Mouse (Mus musculus): Measurements from ENCODE around the gene Tax1bp3. TPM values are rescaled to one million over a fixed set of nuclear protein-coding genes. Genes with fewer than 3 reads are reported as not detected.
A peak's percentile ranks its signal among the peaks of the same experiment; 100 is the strongest.

The Tax1bp3 gene
- polyA plus RNA-seq, 1 experiment from 2014 or later: 198 TPM

GRCm38 (mm10) chr11:73155071-73155470 lies 21.8 kb upstream of the Tax1bp3 start:
- H3K4me3 ChIP-seq: no peak overlapping the region
- no peak overlapping the region for H3K9ac ChIP-seq
- H3K27me3 ChIP-seq (replicated peaks): peaks cover 8% of the 10 kb centered on the region
- H3K36me3 ChIP-seq: no peaks in the 10 kb centered on the region
- 80% methylated on average over 6 of the region's 6 CpGs for WGBS
- no peak for ATAC-seq (ENCODE audit: low FRiP score, low read depth)
- H3K4me1 ChIP-seq: no peaks in the 10 kb centered on the region
- H3K27ac ChIP-seq: no peak overlapping the region
- H3K9me3 ChIP-seq: no peaks in the 10 kb centered on the region
- no peak overlapping the region for H3K4me2 ChIP-seq (replicated peaks)

- 0 out of 2 replicates have a peak, but pooled peaks have one; percentile 48 for ATAC-seq (ENCODE audit: low FRiP score, low read depth)
- 2% methylated on average over 49 of the region's 49 CpGs for WGBS
Observed at GRCm38 (mm10) chr11:73159957-73160810, 16.7 kb upstream of the Tax1bp3 start, which contains the start of gene P2rx5. Gene P2rx5, plus strand, starts transcription at chr11:73160421.

GRCm38 (mm10) chr11:73160811-73161200 lies 16.1 kb upstream of the Tax1bp3 start:
- WGBS: 22% methylated on average over 6 of the region's 6 CpGs
- Histone ChIP-seq H3K4me3 (no peak overlapping the region), H3K9me3 (no peaks in the 10 kb centered on the region), H3K27ac (no peak overlapping the region), H3K27me3 (replicated peaks) (peaks cover 23% of the 10 kb centered on the region), H3K9ac (no peak overlapping the region), H3K4me2 (replicated peaks) (peak overlapping the region; percentile 75), H3K4me1 (0 out of 2 replicates have a peak, but pooled peaks cover 4% of the 10 kb centered on the region), H3K36me3 (no peaks in the 10 kb centered on the region)
- ATAC-seq (ENCODE audit: low FRiP score, low read depth): no peak

More at GRCm38 (mm10) chr11:73159957-73160810, 16.7 kb upstream of the Tax1bp3 start, which contains the start of gene P2rx5:
- Histone ChIP-seq H3K4me1 (0 out of 2 replicates have a peak, but pooled peaks cover 4% of the 10 kb centered on the region), H3K36me3 (no peaks in the 10 kb centered on the region), H3K27ac (no peak within 1 kb of the TSS), H3K4me2 (replicated peaks) (peak within 1 kb of the TSS; percentile 75), H3K9me3 (no peaks in the 10 kb centered on the region), H3K9ac (peak within 1 kb of the TSS; percentile 45), H3K27me3 (replicated peaks) (peaks cover 23% of the 10 kb centered on the region), H3K4me3 (peak within 1 kb of the TSS; percentile 36)

- Histone ChIP-seq H3K36me3 (no peaks in the 10 kb centered on the region), H3K27me3 (replicated peaks) (peaks cover 23% of the 10 kb centered on the region), H3K9ac (no peak overlapping the region), H3K4me3 (no peak overlapping the region), H3K27ac (no peak overlapping the region), H3K4me1 (0 out of 2 replicates have a peak, but pooled peaks cover 4% of the 10 kb centered on the region), H3K4me2 (replicated peaks) (no peak overlapping the region), H3K9me3 (no peaks in the 10 kb centered on the region)
- WGBS: 90% methylated on average over 4 of the region's 4 CpGs
- no peak for ATAC-seq (ENCODE audit: low FRiP score, low read depth)
Observed at GRCm38 (mm10) chr11:73161616-73162015, 15.3 kb upstream of the Tax1bp3 start.

GRCm38 (mm10) chr11:73162284-73162683 lies 14.6 kb upstream of the Tax1bp3 start:
- no peak overlapping the region for H3K4me3 ChIP-seq
- H3K27me3 ChIP-seq (replicated peaks): peaks cover 23% of the 10 kb centered on the region
- H3K4me1 ChIP-seq: 0 out of 2 replicates have a peak, but pooled peaks cover 4% of the 10 kb centered on the region
- no peak overlapping the region for H3K27ac ChIP-seq
- no peak overlapping the region for H3K9ac ChIP-seq
- H3K36me3 ChIP-seq: no peaks in the 10 kb centered on the region
- 71% methylated on average over 5 of the region's 5 CpGs for WGBS
- H3K4me2 ChIP-seq (replicated peaks): no peak overlapping the region
- H3K9me3 ChIP-seq: no peaks in the 10 kb centered on the region
- ATAC-seq (ENCODE audit: low FRiP score, low read depth): no peak

GRCm38 (mm10) chr11:73168071-73168470 lies 8.8 kb upstream of the Tax1bp3 start:
- peaks cover 8% of the 10 kb centered on the region; the same call in 1 of the 2 replicates for H3K36me3 ChIP-seq
- no peak overlapping the region for H3K4me2 ChIP-seq (replicated peaks)
- H3K4me1 ChIP-seq: no peaks in the 10 kb centered on the region
- 88% methylated on average over 8 of the region's 8 CpGs for WGBS
- H3K9ac ChIP-seq: 0 out of 2 replicates have a peak overlapping the region, but pooled peaks have one; percentile 17
- H3K9me3 ChIP-seq: no peaks in the 10 kb centered on the region
- H3K27ac ChIP-seq: no peak overlapping the region
- no peak for ATAC-seq (ENCODE audit: low FRiP score, low read depth)
- H3K27me3 ChIP-seq (replicated peaks): no peaks in the 10 kb centered on the region
- no peak overlapping the region for H3K4me3 ChIP-seq

- ATAC-seq (ENCODE audit: low FRiP score, low read depth): no peak
- no peaks in the 10 kb centered on the region for H3K4me1 ChIP-seq
- no peak overlapping the region for H3K9ac ChIP-seq
- no peak overlapping the region for H3K4me2 ChIP-seq (replicated peaks)
- no peak overlapping the region for H3K27ac ChIP-seq
- WGBS: 84% methylated on average over 6 of the region's 6 CpGs
- H3K27me3 ChIP-seq (replicated peaks): no peaks in the 10 kb centered on the region
- no peaks in the 10 kb centered on the region for H3K9me3 ChIP-seq
- H3K36me3 ChIP-seq: peaks cover 10% of the 10 kb centered on the region; the same call in 1 of the 2 replicates
- H3K4me3 ChIP-seq: no peak overlapping the region
Observed at GRCm38 (mm10) chr11:73168576-73168975, 8.3 kb upstream of the Tax1bp3 start.

- peak; percentile 60; the same call in 1 of the 2 replicates for ATAC-seq (ENCODE audit: low FRiP score, low read depth)
- Histone ChIP-seq H3K4me3 (no peak overlapping the region), H3K4me1 (no peaks in the 10 kb centered on the region), H3K9me3 (no peaks in the 10 kb centered on the region), H3K27me3 (replicated peaks) (no peaks in the 10 kb centered on the region), H3K27ac (no peak overlapping the region), H3K9ac (no peak overlapping the region), H3K36me3 (peaks cover 13% of the 10 kb centered on the region; the same call in 1 of the 2 replicates), H3K4me2 (replicated peaks) (no peak overlapping the region)
- WGBS: 55% methylated on average over 4 of the region's 4 CpGs
Observed at GRCm38 (mm10) chr11:73169231-73169630, 7.7 kb upstream of the Tax1bp3 start.

GRCm38 (mm10) chr11:73172186-73172585 lies 4.7 kb upstream of the Tax1bp3 start:
- Histone ChIP-seq H3K36me3 (peaks cover 16% of the 10 kb centered on the region; the same call in 1 of the 2 replicates), H3K9ac (no peak overlapping the region), H3K9me3 (no peaks in the 10 kb centered on the region), H3K4me2 (replicated peaks) (no peak overlapping the region), H3K4me1 (peaks cover 13% of the 10 kb centered on the region), H3K27ac (no peak overlapping the region), H3K27me3 (replicated peaks) (no peaks in the 10 kb centered on the region), H3K4me3 (no peak overlapping the region)
- WGBS: 65% methylated on average over 5 of the region's 5 CpGs
- ATAC-seq (ENCODE audit: low FRiP score, low read depth): no peak

GRCm38 (mm10) chr11:73175612-73176011 lies 1.3 kb upstream of the Tax1bp3 start:
- Histone ChIP-seq H3K4me2 (replicated peaks) (peak overlapping the region; percentile 73), H3K4me1 (peaks cover 25% of the 10 kb centered on the region), H3K4me3 (peak overlapping the region; percentile 93), H3K27me3 (replicated peaks) (no peaks in the 10 kb centered on the region), H3K9me3 (no peaks in the 10 kb centered on the region), H3K27ac (no peak overlapping the region), H3K9ac (peak overlapping the region; percentile 86), H3K36me3 (peaks cover 18% of the 10 kb centered on the region)
- no peak for ATAC-seq (ENCODE audit: low FRiP score, low read depth)
- WGBS: 48% methylated on average over 8 of the region's 8 CpGs

GRCm38 (mm10) chr11:73176186-73176585 lies 697 bp upstream of the Tax1bp3 start:
- H3K36me3 ChIP-seq: peaks cover 18% of the 10 kb centered on the region
- ATAC-seq (ENCODE audit: low FRiP score, low read depth): no peak
- peaks cover 25% of the 10 kb centered on the region for H3K4me1 ChIP-seq
- H3K27ac ChIP-seq: peak overlapping the region; percentile 57; the same call in 1 of the 2 replicates
- WGBS: under 1% methylated on average over 15 of the region's 15 CpGs
- H3K9ac ChIP-seq: peak overlapping the region; percentile 86
- H3K9me3 ChIP-seq: no peaks in the 10 kb centered on the region
- H3K4me3 ChIP-seq: peak overlapping the region; percentile 93
- H3K4me2 ChIP-seq (replicated peaks): peak overlapping the region; percentile 73
- H3K27me3 ChIP-seq (replicated peaks): no peaks in the 10 kb centered on the region

GRCm38 (mm10) chr11:73177509-73177875 lies 609 bp downstream of the Tax1bp3 start:
- H3K4me3 ChIP-seq: peak overlapping the region; percentile 93
- H3K27ac ChIP-seq: peak overlapping the region; percentile 79
- no peaks in the 10 kb centered on the region for H3K9me3 ChIP-seq
- H3K36me3 ChIP-seq: peaks cover 18% of the 10 kb centered on the region
- H3K4me2 ChIP-seq (replicated peaks): peak overlapping the region; percentile 73
- H3K4me1 ChIP-seq: peaks cover 25% of the 10 kb centered on the region
- H3K27me3 ChIP-seq (replicated peaks): no peaks in the 10 kb centered on the region
- peak; percentile 67 for ATAC-seq (ENCODE audit: low FRiP score, low read depth)
- peak overlapping the region; percentile 83 for H3K9ac ChIP-seq
- under 1% methylated on average over 28 of the region's 28 CpGs for WGBS
